Mouse (Mus musculus) MEL (cell line): ENCODE measurements around the gene Sbk1. TPM values are rescaled to one million over a fixed set of nuclear protein-coding genes. Genes with fewer than 3 reads are reported as not detected.
A peak's percentile ranks its signal among the peaks of the same experiment; 100 is the strongest.
"Not testable (repeated sequence)": the region's sequence is repeated elsewhere in the genome, so short reads cannot be mapped to it uniquely, and the experiment has no call there.

Source experiments
- DNase-seq: peaks from one replicate; pipeline ENCODE4 v3.0.0; 2011; ENCODE audit warnings: low read depth, low spot score
- H3K27ac ChIP-seq: 2 replicates; pipeline ENCODE4 v1.5.1; 2012; ENCODE audit warnings: low read depth, mild to moderate bottlenecking, control low read depth, low read length, moderate library complexity; ENCODE audit not compliant: control insufficient read depth
- H3K27me3 ChIP-seq, 2 experiments: fragments of 150-350 bp in 1 of 2; sonication (generic) in 1 of 2; 2 replicates each; pipeline ENCODE4 v1.6.1; 2012; ENCODE audit warnings: low read length in 2 of 2, mild to moderate bottlenecking in 2 of 2, improper control_type of control experiment in 1 of 2, moderate library complexity in 1 of 2; ENCODE audit not compliant: insufficient read depth in 2 of 2, control insufficient read depth in 1 of 2
- H3K36me3 ChIP-seq, 2 experiments: 2 replicates each; pipeline ENCODE4 v1.6.1; 2012 to 2014; ENCODE audit warnings: low read length in 2 of 2, improper control_type of control experiment in 1 of 2, inconsistent platforms in 1 of 2, mild to moderate bottlenecking in 1 of 2; ENCODE audit not compliant: insufficient read depth in 2 of 2, control insufficient read depth in 1 of 2
- H3K4me1 ChIP-seq, 2 experiments: fragments of 150-350 bp in 1 of 2; sonication (generic) in 1 of 2; 2 replicates each; pipeline ENCODE4 v1.6.1; 2012; ENCODE audit warnings: low read length in 2 of 2, improper control_type of control experiment in 1 of 2, mild to moderate bottlenecking in 1 of 2; ENCODE audit not compliant: insufficient read depth in 2 of 2, control insufficient read depth in 1 of 2
- H3K4me3 ChIP-seq, 2 experiments: fragments of 150-350 bp in 1 of 2; sonication (generic) in 1 of 2; 2 replicates each; pipeline ENCODE4 v1.5.1; 2012; ENCODE audit warnings: low read depth in 2 of 2, low read length in 2 of 2, mild to moderate bottlenecking in 2 of 2, moderate library complexity in 2 of 2, control low read depth in 1 of 2, improper control_type of control experiment in 1 of 2; ENCODE audit not compliant: control insufficient read depth in 1 of 2, insufficient read depth in 1 of 2
- H3K79me2 ChIP-seq: 2 replicates; pipeline ENCODE4 v1.6.1; 2012; ENCODE audit warnings: mild to moderate bottlenecking, low read length, moderate library complexity; ENCODE audit not compliant: control insufficient read depth, poor library complexity, insufficient read depth
- H3K9ac ChIP-seq: 2 replicates; pipeline ENCODE4 v1.6.1; 2012; ENCODE audit warnings: low read depth, mild to moderate bottlenecking, control low read depth, low read length, moderate library complexity; ENCODE audit not compliant: control insufficient read depth, poor library complexity, severe bottlenecking
- H3K9me3 ChIP-seq: fragments of 150-350 bp; sonication (generic); replicated peaks from 2 replicates; pipeline ENCODE4 v1.6.1; 2012; ENCODE audit warnings: mild to moderate bottlenecking, low read length, improper control_type of control experiment, moderate library complexity; ENCODE audit not compliant: insufficient read depth
- BHLHE40 ChIP-seq: IDR thresholded peaks from 2 replicates; pipeline ENCODE4 v1.6.1; 2012; ENCODE audit warnings: low read depth, mild to moderate bottlenecking, inconsistent platforms, low read length, improper control_type of control experiment, borderline replicate concordance
- CHD2 ChIP-seq: IDR thresholded peaks from 2 replicates; pipeline ENCODE4 v1.6.1; 2011; ENCODE audit warnings: low read length, improper control_type of control experiment
- ELF1 ChIP-seq: IDR thresholded peaks from 2 replicates; pipeline ENCODE4 v1.6.1; 2014; ENCODE audit warnings: low read depth, mild to moderate bottlenecking, inconsistent platforms, low read length, improper control_type of control experiment, moderate library complexity
- HCFC1 ChIP-seq: IDR thresholded peaks from 2 replicates; pipeline ENCODE4 v1.6.1; 2012; ENCODE audit warnings: low read depth, mild to moderate bottlenecking, inconsistent platforms, low read length, improper control_type of control experiment, moderate library complexity
- MEF2A ChIP-seq: IDR thresholded peaks from 2 replicates; pipeline ENCODE4 v1.6.1; 2014; ENCODE audit warnings: low read depth, mild to moderate bottlenecking, inconsistent platforms, low read length, improper control_type of control experiment; ENCODE audit not compliant: poor library complexity, insufficient replicate concordance, severe bottlenecking; ENCODE audit errors: extremely low read depth
- MXI1 ChIP-seq: IDR thresholded peaks from 2 replicates; pipeline ENCODE4 v1.6.1; 2011; ENCODE audit warnings: mild to moderate bottlenecking, low read depth, low read length, improper control_type of control experiment
- MYB ChIP-seq: IDR thresholded peaks from 2 replicates; pipeline ENCODE4 v1.6.1; 2011; ENCODE audit warnings: mild to moderate bottlenecking, low read depth, low read length, improper control_type of control experiment
- MYC ChIP-seq: IDR thresholded peaks from 2 replicates; pipeline ENCODE4 v1.6.1; 2011; ENCODE audit warnings: low read depth, mild to moderate bottlenecking, low read length, improper control_type of control experiment, moderate library complexity
- TAL1 ChIP-seq: IDR thresholded peaks from 2 replicates; pipeline ENCODE4 v1.6.1; 2012; ENCODE audit warnings: mild to moderate bottlenecking, inconsistent platforms, low read length, moderate library complexity, mixed read lengths
- TBP ChIP-seq: IDR thresholded peaks from 2 replicates; pipeline ENCODE4 v1.8.0; 2011; ENCODE audit warnings: low read depth, low read length, improper control_type of control experiment
- TCF12 ChIP-seq: IDR thresholded peaks from 2 replicates; pipeline ENCODE4 v1.6.1; 2014; ENCODE audit warnings: low read depth, mild to moderate bottlenecking, inconsistent platforms, low read length, improper control_type of control experiment, moderate library complexity
- UBTF ChIP-seq: IDR thresholded peaks from 2 replicates; pipeline ENCODE4 v1.6.1; 2012; ENCODE audit warnings: low read depth, mild to moderate bottlenecking, inconsistent platforms, low read length, improper control_type of control experiment, moderate library complexity, borderline replicate concordance; ENCODE audit not compliant: insufficient read depth
- USF2 ChIP-seq, 2 experiments: IDR thresholded peaks; 2 replicates each; pipeline ENCODE4 v1.6.1; 2011 to 2012; ENCODE audit warnings: improper control_type of control experiment in 2 of 2, low read length in 2 of 2, borderline replicate concordance in 1 of 2, inconsistent platforms in 1 of 2, low read depth in 1 of 2, mild to moderate bottlenecking in 1 of 2; ENCODE audit not compliant: insufficient read depth in 1 of 2
- ZC3H11A ChIP-seq: IDR thresholded peaks from 2 replicates; pipeline ENCODE4 v1.6.1; 2012; ENCODE audit warnings: low read depth, mild to moderate bottlenecking, inconsistent platforms, low read length, improper control_type of control experiment
- ZKSCAN1 ChIP-seq: IDR thresholded peaks from 2 replicates; pipeline ENCODE4 v1.6.1; 2012; ENCODE audit warnings: low read depth, mild to moderate bottlenecking, inconsistent platforms, low read length, improper control_type of control experiment, moderate library complexity
- polyA plus RNA-seq, 2 experiments: library from polyadenylated mRNA; stranded (reverse) in 1 of 2; unstranded in 1 of 2; fragments of >175 nt in 1 of 2; fragments of >200 nt in 1 of 2; gene quantifications; 2 replicates each; pipeline versions ENCODE4 v1.2.1 to v1.2.4; 2012; ENCODE audit warnings: low replicate concordance in 2 of 2, low read depth in 1 of 2; ENCODE audit not compliant: insufficient read length in 2 of 2, insufficient read depth in 1 of 2, missing spikeins in 1 of 2
- total RNA-seq: library from RNA; depleted of rRNA; stranded (reverse); fragments of 300-350 nt; gene quantifications from 2 replicates; pipeline ENCODE4 v1.2.3, GENCODE M21; 2012

The Sbk1 gene
- total and polyA plus RNA-seq, 3 experiments: 3.9 to 5.4 TPM; not detected in 1

- TF ChIP-seq MYB: no peak
- no peak for TF ChIP-seq MYC
- TF ChIP-seq, all 39 proteins: peak for 0
- no peak overlapping the region for H3K27ac ChIP-seq
These were observed 9.7 kb downstream of the Sbk1 start for GRCm38 (mm10) chr7:126281876-126282682.

GRCm38 (mm10) chr7:126282683-126282990 is 10.2 kb downstream of the Sbk1 start:
- not testable (repeated sequence) for H3K9me3 ChIP-seq, DNase-seq
- H3K4me1 ChIP-seq: peaks cover 14 to 34% of the 10 kb centered on the region in 2 experiments

More at GRCm38 (mm10) chr7:126281876-126282682, 9.7 kb downstream of the Sbk1 start:
- no peak overlapping the region for H3K4me3 ChIP-seq
- no peaks in the 10 kb centered on the region for H3K27me3 ChIP-seq
- H3K36me3 ChIP-seq: peaks cover 0 to 18% of the 10 kb centered on the region in 2 experiments; a peak in 2 of 4 replicates
- H3K79me2 ChIP-seq: no peaks in the 10 kb centered on the region
- peaks cover 14 to 30% of the 10 kb centered on the region in 2 experiments for H3K4me1 ChIP-seq
- no peaks in the 10 kb centered on the region for H3K9me3 ChIP-seq
- DNase-seq: no peak
- H3K9ac ChIP-seq: no peak overlapping the region

GRCm38 (mm10) chr7:126284021-126284420 is 11.6 kb downstream of the Sbk1 start:
- no peak for DNase-seq
- TF ChIP-seq ELF1: no peak
- no peak for TF ChIP-seq TBP
- no peak for TF ChIP-seq TCF12
- TF ChIP-seq MYC: no peak
- TF ChIP-seq BHLHE40: no peak
- no peak for TF ChIP-seq ZC3H11A
- TF ChIP-seq CHD2: no peak
- no peak for TF ChIP-seq MEF2A
- TF ChIP-seq USF2 (IDR thresholded peaks at IDR 0.05; ENCODE audit: borderline replicate concordance in 1 of 2, insufficient read depth in 1 of 2, low read depth in 1 of 2, low read length in 2 of 2): no peak
- no peak for TF ChIP-seq TAL1
- no peak for TF ChIP-seq ZKSCAN1
- TF ChIP-seq MXI1: no peak
- TF ChIP-seq UBTF: no peak
- no peak for TF ChIP-seq HCFC1
- no peak overlapping the region for H3K9ac ChIP-seq
- no peaks in the 10 kb centered on the region for H3K27me3 ChIP-seq
- no peaks in the 10 kb centered on the region for H3K79me2 ChIP-seq
- no peaks in the 10 kb centered on the region for H3K9me3 ChIP-seq
- no peak overlapping the region for H3K4me3 ChIP-seq
- peak overlapping the region; percentile 89 for H3K27ac ChIP-seq
- H3K4me1 ChIP-seq: peaks cover 18 to 46% of the 10 kb centered on the region in 2 experiments
- peaks cover 0 to 28% of the 10 kb centered on the region in 2 experiments; a peak in 2 of 4 replicates for H3K36me3 ChIP-seq

More at GRCm38 (mm10) chr7:126282683-126282990, 10.2 kb downstream of the Sbk1 start:
- H3K79me2 ChIP-seq, H3K9ac ChIP-seq, H3K27me3 ChIP-seq, H3K27ac ChIP-seq, H3K4me3 ChIP-seq: not testable (repeated sequence)
- H3K36me3 ChIP-seq: peaks cover 0 to 19% of the 10 kb centered on the region in 2 experiments; a peak in 2 of 4 replicates
